Mouse (Mus musculus) megakaryocyte, embryonic 14.5 days (primary cell): ENCODE data around the gene Gm49450. TPM values are rescaled to one million over a fixed set of nuclear protein-coding genes. Genes with fewer than 3 reads are reported as not detected.
"Not testable (repeated sequence)": the region's sequence is repeated elsewhere in the genome, so short reads cannot be mapped to it uniquely, and the experiment has no call there.

Experiments
- H3K27me3 ChIP-seq: replicated peaks from 2 replicates; pipeline ENCODE3; 2012; ENCODE audit warnings: inconsistent platforms
- H3K36me3 ChIP-seq: replicated peaks from 2 replicates; pipeline ENCODE3; 2012; ENCODE audit warnings: low read length, inconsistent platforms, mixed read lengths
- H3K4me1 ChIP-seq: 2 replicates; pipeline ENCODE4 v1.6.1; 2012; ENCODE audit warnings: inconsistent platforms
- H3K4me3 ChIP-seq: replicated peaks from 2 replicates; pipeline ENCODE3; 2012; ENCODE audit warnings: moderate library complexity, mild to moderate bottlenecking, inconsistent platforms
- H3K9me3 ChIP-seq: 2 replicates; pipeline ENCODE4 v1.6.1; 2012; ENCODE audit warnings: inconsistent platforms
- FLI1 ChIP-seq: IDR thresholded peaks from 2 replicates; pipeline ENCODE4 v1.6.1; 2012; ENCODE audit warnings: low read length, inconsistent platforms, mixed read lengths
- GATA1 ChIP-seq: IDR thresholded peaks from 3 replicates; pipeline ENCODE4 v1.6.1; 2012; ENCODE audit warnings: mixed read lengths, low read length, inconsistent platforms, borderline replicate concordance
- polyA plus RNA-seq: library from polyadenylated mRNA; stranded (reverse); fragments of >175 nt; gene quantifications from 2 replicates; pipeline ENCODE4 v1.2.3, GENCODE M21; 2012; ENCODE audit warnings: low replicate concordance; ENCODE audit not compliant: insufficient read depth

Gm49450 gene
- polyA plus RNA-seq, 1 experiment, result 2.5 TPM

DNA sequence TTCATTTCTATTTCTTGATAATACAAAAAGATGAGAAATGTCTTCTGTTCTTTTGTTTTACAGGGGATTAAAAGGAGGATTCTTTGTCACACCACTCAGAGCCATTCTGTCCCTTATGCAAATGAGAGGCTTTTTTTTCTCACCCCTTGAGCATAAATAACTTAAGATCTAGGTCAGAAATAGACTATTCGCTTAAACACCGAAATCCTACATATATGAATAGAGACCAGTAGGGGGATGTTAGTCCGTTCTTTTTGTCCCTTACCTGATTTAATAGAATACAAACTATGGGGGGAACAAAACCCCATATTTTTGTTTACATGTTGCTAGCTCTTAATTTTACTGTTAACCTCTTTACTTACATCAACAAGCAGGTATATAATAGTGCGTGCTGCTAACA lies 2.6 kb upstream of the Gm49450 start:
- no peak overlapping the region for H3K4me3 ChIP-seq
- H3K36me3 ChIP-seq, result peaks cover 11% of the 10 kb centered on the region
- H3K4me1 ChIP-seq, result peaks cover 36% of the 10 kb centered on the region
- no peak for TF ChIP-seq FLI1
- TF ChIP-seq GATA1, result no peak
- H3K9me3 ChIP-seq, result no peaks in the 10 kb centered on the region
- no peaks in the 10 kb centered on the region for H3K27me3 ChIP-seq

DNA sequence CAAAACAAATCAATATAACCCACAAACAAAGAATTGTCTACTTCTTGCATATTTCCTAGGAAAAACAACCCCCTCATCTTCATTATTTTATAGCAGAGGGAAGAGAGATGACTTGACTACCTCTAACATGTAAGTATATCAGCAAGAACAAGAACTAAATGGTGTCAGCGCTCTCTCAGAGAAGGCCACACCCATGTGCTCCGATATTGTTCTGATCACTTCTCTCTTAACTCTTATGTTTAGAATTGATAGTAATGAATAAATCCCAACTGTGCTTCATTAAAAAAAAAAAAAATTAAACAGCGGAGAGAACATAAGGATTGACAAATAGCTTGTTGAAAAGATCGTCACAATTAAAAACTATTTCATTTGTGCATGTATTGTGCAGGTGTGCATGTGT lies 2.0 kb upstream of the Gm49450 start:
- no peak for TF ChIP-seq GATA1
- TF ChIP-seq FLI1, result no peak
- H3K9me3 ChIP-seq, result no peaks in the 10 kb centered on the region
- H3K4me1 ChIP-seq, result peaks cover 36% of the 10 kb centered on the region
- H3K4me3 ChIP-seq, result no peak overlapping the region
- no peaks in the 10 kb centered on the region for H3K27me3 ChIP-seq
- H3K36me3 ChIP-seq, result peaks cover 14% of the 10 kb centered on the region

DNA sequence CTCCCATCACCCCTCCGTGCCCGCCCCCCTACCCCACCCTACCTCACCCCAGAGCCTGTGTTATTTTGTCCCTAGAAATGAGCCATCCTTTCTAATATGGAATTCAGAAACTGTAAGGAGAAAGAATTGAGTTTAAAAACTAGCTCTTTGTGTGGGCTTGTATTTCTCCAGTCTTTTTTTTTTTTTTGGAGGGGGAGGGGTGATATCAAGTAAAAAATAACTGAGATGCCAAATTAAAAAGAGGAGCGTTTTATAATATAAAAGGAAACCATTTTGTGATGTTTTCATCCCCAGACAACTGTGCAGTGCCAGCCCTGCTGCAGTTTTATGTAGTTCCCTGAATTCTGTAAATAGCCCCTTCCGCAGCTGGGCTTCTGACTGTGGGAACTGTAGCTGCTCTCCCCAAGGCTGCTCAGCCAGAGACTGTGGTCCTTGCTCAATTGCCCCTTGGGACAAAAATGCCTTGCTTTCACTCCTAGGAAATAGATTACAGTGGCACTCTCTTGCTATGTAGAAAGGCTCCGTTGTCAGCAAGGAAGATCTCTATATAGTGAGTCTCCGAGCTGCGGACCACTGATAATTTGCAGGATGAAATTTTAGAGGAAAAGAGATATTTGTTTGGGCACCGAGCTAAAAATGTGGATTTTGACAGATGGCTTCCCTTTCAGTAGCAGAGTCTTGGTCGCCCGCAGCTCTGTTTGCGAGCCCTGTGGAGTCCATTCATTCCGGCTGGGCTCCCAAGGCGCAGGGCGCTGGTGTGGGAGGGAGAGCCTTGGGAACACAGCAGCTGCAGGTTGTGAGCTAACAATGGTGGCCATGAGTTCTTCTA lies 1.3 kb upstream of the Gm49450 start:
- Histone ChIP-seq H3K9me3 (no peaks in the 10 kb centered on the region), H3K27me3 (no peaks in the 10 kb centered on the region), H3K4me3 (no peak overlapping the region), H3K36me3 (peaks cover 15% of the 10 kb centered on the region), H3K4me1 (peaks cover 32% of the 10 kb centered on the region)
- TF ChIP-seq GATA1 (no peak), FLI1 (no peak)

DNA sequence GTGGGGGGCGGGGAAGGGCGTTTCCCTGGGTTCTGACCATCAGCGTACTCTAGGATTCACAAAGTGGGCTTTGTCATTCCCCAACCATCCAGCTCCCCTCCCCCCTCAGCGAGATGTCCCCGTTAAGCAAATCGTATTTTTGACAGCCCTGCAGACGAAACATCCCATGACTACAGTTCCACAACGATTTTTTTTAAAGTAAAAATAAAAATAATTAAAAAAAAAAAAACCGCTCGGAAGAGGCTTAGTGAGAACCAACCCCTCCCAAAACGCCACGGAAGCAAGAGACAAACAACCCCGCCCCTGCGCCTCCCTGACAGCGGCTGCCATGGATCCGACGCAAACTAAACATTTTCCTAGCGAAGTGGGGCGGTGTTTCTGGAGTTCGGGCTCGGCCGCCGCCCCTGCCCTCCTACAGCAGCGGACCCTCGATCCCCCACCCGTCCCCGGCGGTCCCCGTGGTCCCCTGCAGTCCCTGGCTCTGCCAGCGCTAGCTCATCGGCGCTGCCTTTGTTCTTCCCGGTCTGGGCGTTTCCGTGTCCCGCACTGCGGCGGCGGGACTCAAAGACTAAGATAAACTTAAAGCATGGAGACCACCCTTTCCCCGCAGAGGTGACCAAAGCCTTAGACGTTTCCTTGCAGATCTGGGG lies 475 bp downstream of the Gm49450 start:
- TF ChIP-seq GATA1, result no peak
- TF ChIP-seq FLI1, result no peak
- peaks cover 22% of the 10 kb centered on the region for H3K4me1 ChIP-seq
- no peaks in the 10 kb centered on the region for H3K27me3 ChIP-seq
- H3K9me3 ChIP-seq, result no peaks in the 10 kb centered on the region
- H3K36me3 ChIP-seq, result peaks cover 20% of the 10 kb centered on the region
- H3K4me3 ChIP-seq, result peak overlapping the region; percentile 99

DNA sequence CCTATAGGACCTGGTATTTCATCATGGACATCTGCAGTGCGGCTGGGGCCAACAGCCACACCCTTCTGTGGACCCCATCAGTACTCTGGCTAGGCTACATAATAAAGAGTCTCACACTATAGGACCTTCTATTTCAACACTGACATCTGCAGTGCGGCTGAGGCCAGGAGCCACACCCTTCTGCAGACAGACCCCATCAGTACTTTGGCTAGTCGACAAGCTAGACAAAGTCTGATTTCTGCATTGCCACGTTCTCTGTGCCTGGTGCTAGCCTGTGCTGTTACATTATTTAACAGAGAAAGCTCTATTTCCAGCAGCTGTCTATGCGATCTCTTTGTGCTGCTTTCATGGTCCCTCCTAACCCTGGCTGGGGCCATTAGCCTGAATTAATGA lies 1.3 kb downstream of the Gm49450 start:
- Histone ChIP-seq H3K4me1 (peaks cover 22% of the 10 kb centered on the region), H3K36me3 (peaks cover 20% of the 10 kb centered on the region), H3K27me3 (no peaks in the 10 kb centered on the region), H3K9me3 (no peaks in the 10 kb centered on the region), H3K4me3 (peak overlapping the region; percentile 99)
- TF ChIP-seq GATA1 (no peak), FLI1 (no peak)

DNA sequence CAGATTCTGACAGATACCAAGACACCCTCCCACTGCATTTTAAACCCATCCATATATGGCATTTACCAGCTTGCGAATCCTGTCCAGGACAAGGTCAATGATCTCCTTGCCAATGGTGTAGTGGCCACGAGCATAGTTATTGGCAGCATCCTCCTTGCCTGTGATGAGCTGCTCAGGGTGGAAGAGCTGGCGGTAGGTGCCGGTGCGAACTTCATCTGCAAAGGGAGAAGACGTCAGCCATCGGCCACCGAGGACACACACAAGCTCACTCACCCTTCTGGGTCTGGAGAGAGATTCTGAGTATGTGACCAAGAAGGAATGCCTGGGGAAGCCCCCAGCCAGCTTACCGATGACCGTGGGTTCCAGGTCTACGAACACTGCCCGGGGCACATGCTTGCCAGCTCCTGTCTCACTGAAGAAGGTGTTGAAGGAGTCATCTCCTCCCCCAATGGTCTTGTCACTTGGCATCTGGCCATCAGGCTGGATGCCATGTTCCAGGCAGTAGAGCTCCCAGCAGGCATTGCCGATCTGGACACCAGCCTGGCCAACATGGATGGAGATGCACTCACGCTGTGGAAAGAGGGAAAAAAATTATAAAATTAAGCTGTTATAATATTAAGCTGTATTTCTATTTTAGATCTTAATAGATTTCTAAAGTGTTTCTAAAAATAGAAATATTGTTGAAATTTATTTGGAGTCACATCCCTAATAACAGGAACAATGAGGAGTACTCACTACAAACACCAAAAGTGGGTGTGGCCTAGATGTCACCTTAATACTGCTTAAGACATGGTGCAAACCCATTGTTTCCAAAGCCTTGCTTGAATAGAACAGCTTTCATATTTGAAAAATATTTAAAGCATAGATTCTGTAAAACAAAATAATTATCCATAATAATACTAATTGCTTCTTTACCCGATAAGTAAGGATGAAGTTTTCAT lies 2.0 kb downstream of the Gm49450 start:
- Histone ChIP-seq H3K36me3 (peaks cover 18% of the 10 kb centered on the region), H3K4me3 (peak overlapping the region; percentile 99), H3K4me1 (peaks cover 22% of the 10 kb centered on the region)
- not testable (repeated sequence) for H3K9me3 ChIP-seq, H3K27me3 ChIP-seq

DNA sequence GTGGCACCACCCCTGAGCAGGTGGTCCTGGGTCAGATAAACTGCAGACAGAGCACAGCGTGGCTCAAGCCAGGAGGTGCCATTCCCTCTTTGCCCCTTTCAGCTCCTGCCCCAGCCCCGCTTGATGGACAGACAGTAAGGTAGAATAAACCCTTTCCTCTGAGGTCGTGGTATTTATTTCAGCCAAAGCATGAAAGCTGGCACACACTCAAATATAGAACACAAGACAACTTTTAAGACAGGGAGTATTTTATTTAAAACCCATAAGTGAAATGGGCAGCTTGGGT lies 3.8 kb downstream of the Gm49450 start:
- Histone ChIP-seq H3K27me3 (no peaks in the 10 kb centered on the region), H3K9me3 (peaks cover 6% of the 10 kb centered on the region; the same call in 1 of the 2 replicates), H3K4me3 (no peak overlapping the region), H3K36me3 (peaks cover 17% of the 10 kb centered on the region), H3K4me1 (peaks cover 16% of the 10 kb centered on the region)
- no peak for TF ChIP-seq FLI1
- TF ChIP-seq GATA1, result no peak

DNA sequence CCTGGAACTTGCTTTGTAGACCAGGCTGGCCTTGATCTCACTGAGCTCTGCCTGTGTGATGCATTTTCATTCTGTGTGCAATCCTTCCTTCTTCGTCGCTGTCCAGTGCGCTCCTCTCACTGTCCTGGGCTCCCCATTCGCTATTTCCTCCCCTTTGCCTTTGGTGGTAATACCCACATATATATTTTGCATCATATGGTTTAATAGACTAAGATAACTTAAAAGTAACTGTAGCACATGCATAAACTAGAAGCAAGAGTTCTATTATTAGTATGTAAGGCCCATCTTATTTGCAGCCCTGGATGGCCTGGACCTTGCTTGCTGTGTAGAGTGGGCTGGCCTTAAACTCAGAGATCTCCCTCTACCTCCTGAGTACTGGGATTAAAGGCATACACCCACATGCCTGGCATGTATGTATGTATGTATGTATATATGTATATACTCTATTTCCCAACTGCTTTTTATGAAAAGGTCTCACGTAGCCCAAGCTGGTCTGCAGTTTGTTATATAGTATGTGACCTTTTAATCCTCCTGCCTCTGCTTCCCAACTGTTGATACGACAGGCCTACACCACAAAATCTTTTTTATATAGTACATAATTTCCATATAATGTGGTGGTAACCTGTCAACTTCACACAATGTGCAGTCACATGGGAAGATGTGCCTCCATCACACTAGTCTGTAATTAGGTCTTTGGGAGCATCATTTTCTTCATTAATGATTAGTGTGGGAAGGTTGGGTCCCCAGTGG lies 4.3 kb downstream of the Gm49450 start:
- Histone ChIP-seq H3K4me1 (peaks cover 13% of the 10 kb centered on the region), H3K27me3 (no peaks in the 10 kb centered on the region), H3K36me3 (peaks cover 17% of the 10 kb centered on the region), H3K4me3 (no peak overlapping the region), H3K9me3 (peaks cover 8% of the 10 kb centered on the region; the same call in 1 of the 2 replicates)
- no peak for TF ChIP-seq GATA1
- no peak for TF ChIP-seq FLI1

DNA sequence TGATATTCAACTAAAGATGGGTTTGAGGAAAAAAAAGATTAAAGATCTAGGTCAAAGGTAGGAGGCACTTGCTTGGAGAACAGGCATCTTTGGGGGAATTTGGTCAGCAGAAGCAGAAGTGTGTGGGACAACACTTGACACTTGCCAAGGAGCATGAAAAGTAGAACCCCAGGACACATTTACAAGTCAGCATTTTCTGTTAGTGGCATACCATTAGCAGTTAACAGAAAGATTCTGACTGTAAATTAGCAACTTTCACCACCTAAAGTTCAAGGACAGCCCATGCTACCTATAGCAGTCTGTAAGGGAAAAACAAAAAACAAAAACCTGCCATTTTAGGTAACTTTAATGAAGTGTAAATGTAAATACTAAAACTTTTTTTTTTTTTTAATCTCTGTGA lies 5.0 kb downstream of the Gm49450 start:
- Histone ChIP-seq H3K4me1 (peaks cover 8% of the 10 kb centered on the region), H3K9me3 (peaks cover 8% of the 10 kb centered on the region; the same call in 1 of the 2 replicates), H3K27me3 (no peaks in the 10 kb centered on the region), H3K36me3 (peaks cover 17% of the 10 kb centered on the region), H3K4me3 (no peak overlapping the region)
- TF ChIP-seq GATA1 (no peak), FLI1 (no peak)

DNA sequence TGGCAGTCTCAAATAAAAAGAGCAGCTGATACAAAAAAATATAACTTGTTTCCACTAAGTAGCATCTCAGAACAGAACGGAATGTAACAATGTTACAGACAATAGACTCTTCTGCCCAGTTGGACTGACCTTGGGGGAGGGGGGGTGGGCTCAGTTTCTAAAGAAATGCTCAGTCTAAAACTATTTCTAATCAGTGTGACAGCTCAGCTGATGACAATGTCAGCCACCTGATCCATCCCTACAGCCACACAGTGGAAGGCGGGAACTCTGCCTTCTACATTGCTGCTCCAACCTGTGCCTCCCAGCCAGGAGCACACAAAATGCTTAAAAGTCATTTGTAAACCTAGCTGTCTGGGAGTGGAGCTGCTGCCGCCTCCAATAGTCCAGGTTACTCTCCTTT lies 5.5 kb downstream of the Gm49450 start:
- H3K4me1 ChIP-seq, result peaks cover 7% of the 10 kb centered on the region
- no peak overlapping the region for H3K4me3 ChIP-seq
- H3K27me3 ChIP-seq, result no peaks in the 10 kb centered on the region
- H3K9me3 ChIP-seq, result peaks cover 8% of the 10 kb centered on the region; the same call in 1 of the 2 replicates
- TF ChIP-seq FLI1 (no peak), GATA1 (no peak)
- H3K36me3 ChIP-seq, result peaks cover 17% of the 10 kb centered on the region
